Mouse (Mus musculus) CH12.LX (cell line): ENCODE data around the gene Kansl1l. TPM values are rescaled to one million over a fixed set of nuclear protein-coding genes. Genes with fewer than 3 reads are reported as not detected.

ENCODE experiments used
- DNase-seq: peaks from one replicate; pipeline ENCODE4 v3.0.0-alpha.2; 2013; ENCODE audit errors: extremely low read depth
- H3K27ac ChIP-seq: 2 replicates; pipeline ENCODE4 v1.5.1; 2012; ENCODE audit warnings: low read depth, mild to moderate bottlenecking, control low read depth, moderate library complexity; ENCODE audit not compliant: insufficient read depth
- H3K27me3 ChIP-seq: replicated peaks from 2 replicates; pipeline ENCODE3; 2012; ENCODE audit warnings: inconsistent platforms
- H3K36me3 ChIP-seq, 2 experiments: replicated peaks in 1 of 2; 2 replicates each; pipeline versions ENCODE3 to v1.6.1; 2012; ENCODE audit warnings: inconsistent platforms in 1 of 2, low read length in 1 of 2, mild to moderate bottlenecking in 1 of 2, mixed read lengths in 1 of 2, moderate library complexity in 1 of 2; ENCODE audit not compliant: control insufficient read depth in 1 of 2, insufficient read depth in 1 of 2
- H3K4me1 ChIP-seq, 2 experiments: 2 replicates each; pipeline ENCODE4 v1.6.1; 2012; ENCODE audit warnings: inconsistent platforms in 1 of 2, moderate library complexity in 1 of 2; ENCODE audit not compliant: insufficient read depth in 2 of 2, control insufficient read depth in 1 of 2
- H3K4me2 ChIP-seq: 2 replicates; pipeline ENCODE4 v1.6.1; 2012; ENCODE audit warnings: low read depth, mild to moderate bottlenecking, control low read depth; ENCODE audit not compliant: poor library complexity, insufficient read depth, severe bottlenecking
- H3K4me3 ChIP-seq, 3 experiments: fragments of 150-350 bp in 1 of 3; sonication (generic) in 1 of 3; replicated peaks in 1 of 3; 2 replicates each; pipeline versions ENCODE3 to v1.5.1; 2011 to 2012; ENCODE audit warnings: low read depth in 2 of 3, low read length in 2 of 3, mild to moderate bottlenecking in 2 of 3, moderate library complexity in 2 of 3, control low read depth in 1 of 3, improper control_type of control experiment in 1 of 3, inconsistent platforms in 1 of 3, mixed read lengths in 1 of 3; ENCODE audit not compliant: poor library complexity in 1 of 3
- H3K79me2 ChIP-seq: replicated peaks from 2 replicates; pipeline ENCODE4 v1.6.1; 2012; ENCODE audit warnings: mild to moderate bottlenecking, moderate library complexity; ENCODE audit not compliant: control insufficient read depth, poor library complexity, insufficient read depth, severe bottlenecking; ENCODE audit errors: extremely low read depth
- H3K9ac ChIP-seq: 2 replicates; pipeline ENCODE4 v1.6.1; 2012; ENCODE audit warnings: low read depth, mild to moderate bottlenecking, control low read depth, moderate library complexity; ENCODE audit not compliant: insufficient read depth
- H3K9me3 ChIP-seq: replicated peaks from 2 replicates; pipeline ENCODE3; 2012; ENCODE audit warnings: low read length, inconsistent platforms, mixed read lengths
- BHLHE40 ChIP-seq: IDR thresholded peaks from 2 replicates; pipeline ENCODE4 v1.6.1; 2011; ENCODE audit warnings: mild to moderate bottlenecking, low read depth, low read length, improper control_type of control experiment
- CHD1 ChIP-seq: IDR thresholded peaks from 2 replicates; pipeline ENCODE4 v1.6.1; 2012; ENCODE audit warnings: low read depth, low read length, improper control_type of control experiment, inconsistent platforms
- CTCF ChIP-seq, 2 experiments: IDR thresholded peaks in 1 of 2; conservative IDR thresholded peaks in 1 of 2; 2 replicates each; pipeline ENCODE4 v1.5.1; 2011 to 2012; ENCODE audit warnings: low read depth in 2 of 2, low read length in 2 of 2, improper control_type of control experiment in 1 of 2, inconsistent platforms in 1 of 2, mild to moderate bottlenecking in 1 of 2, moderate library complexity in 1 of 2
- E2F4 ChIP-seq: IDR thresholded peaks from 2 replicates; pipeline ENCODE4 v1.6.1; 2011; ENCODE audit warnings: low read depth, low read length, improper control_type of control experiment; ENCODE audit not compliant: insufficient replicate concordance
- ELF1 ChIP-seq: IDR thresholded peaks from 2 replicates; pipeline ENCODE4 v1.6.1; 2014; ENCODE audit warnings: low read depth, mild to moderate bottlenecking, inconsistent platforms, low read length, improper control_type of control experiment
- EP300 ChIP-seq: IDR thresholded peaks from 2 replicates; pipeline ENCODE4 v1.6.1; 2011; ENCODE audit warnings: low read length, improper control_type of control experiment
- ETS1 ChIP-seq: conservative IDR thresholded peaks from 2 replicates; pipeline ENCODE4 v1.6.1; 2012; ENCODE audit warnings: low read depth, mild to moderate bottlenecking, inconsistent platforms, low read length, improper control_type of control experiment, moderate library complexity
- IRF4 ChIP-seq: IDR thresholded peaks from 2 replicates; pipeline ENCODE4 v1.6.1; 2014; ENCODE audit warnings: low read depth, mild to moderate bottlenecking, inconsistent platforms, low read length, improper control_type of control experiment
- JUN ChIP-seq: IDR thresholded peaks from 2 replicates; pipeline ENCODE4 v1.6.1; 2011; ENCODE audit warnings: low read depth, mild to moderate bottlenecking, low read length, improper control_type of control experiment, moderate library complexity; ENCODE audit not compliant: insufficient read depth
- KAT2A ChIP-seq: IDR thresholded peaks from 2 replicates; pipeline ENCODE4 v1.6.1; 2012; ENCODE audit warnings: low read length, improper control_type of control experiment, inconsistent platforms; ENCODE audit not compliant: insufficient replicate concordance
- MAFK ChIP-seq: IDR thresholded peaks from 2 replicates; pipeline ENCODE4 v1.6.1; 2011; ENCODE audit warnings: low read length, improper control_type of control experiment; ENCODE audit not compliant: insufficient replicate concordance
- MAZ ChIP-seq: IDR thresholded peaks from 2 replicates; pipeline ENCODE4 v1.6.1; 2012; ENCODE audit warnings: low read depth, mild to moderate bottlenecking, inconsistent platforms, low read length, improper control_type of control experiment, moderate library complexity
- MEF2A ChIP-seq: IDR thresholded peaks from 2 replicates; pipeline ENCODE4 v1.6.1; 2014; ENCODE audit warnings: low read depth, mild to moderate bottlenecking, inconsistent platforms, low read length, improper control_type of control experiment, borderline replicate concordance
- MXI1 ChIP-seq: IDR thresholded peaks from 2 replicates; pipeline ENCODE4 v1.6.1; 2011; ENCODE audit warnings: mild to moderate bottlenecking, low read depth, low read length, improper control_type of control experiment
- POLR2A ChIP-seq: IDR thresholded peaks from 2 replicates; pipeline ENCODE4 v1.6.1; 2011; ENCODE audit warnings: low read depth, mild to moderate bottlenecking, improper control_type of control experiment, low read length
- RAD21 ChIP-seq: IDR thresholded peaks from 2 replicates; pipeline ENCODE4 v1.6.1; 2011; ENCODE audit warnings: low read depth, mild to moderate bottlenecking, low read length, improper control_type of control experiment, moderate library complexity
- RCOR1 ChIP-seq: conservative IDR thresholded peaks from 2 replicates; pipeline ENCODE4 v1.6.1; 2012; ENCODE audit warnings: low read depth, mild to moderate bottlenecking, inconsistent platforms, low read length, improper control_type of control experiment
- SIN3A ChIP-seq: IDR thresholded peaks from 2 replicates; pipeline ENCODE4 v1.6.1; 2012; ENCODE audit warnings: low read length, improper control_type of control experiment, inconsistent platforms
- SMC3 ChIP-seq: IDR thresholded peaks from 2 replicates; pipeline ENCODE4 v1.6.1; 2011; ENCODE audit warnings: low read depth, low read length, improper control_type of control experiment
- TCF12 ChIP-seq: IDR thresholded peaks from 2 replicates; pipeline ENCODE4 v1.6.1; 2014; ENCODE audit warnings: low read depth, mild to moderate bottlenecking, inconsistent platforms, low read length, improper control_type of control experiment
- UBTF ChIP-seq: IDR thresholded peaks from 2 replicates; pipeline ENCODE4 v1.6.1; 2012; ENCODE audit warnings: low read depth, mild to moderate bottlenecking, inconsistent platforms, low read length, improper control_type of control experiment, moderate library complexity
- USF2 ChIP-seq: conservative IDR thresholded peaks from 2 replicates; pipeline ENCODE4 v1.6.1; 2011; ENCODE audit warnings: low read depth, low read length, improper control_type of control experiment
- ZC3H11A ChIP-seq: IDR thresholded peaks from 2 replicates; pipeline ENCODE4 v1.6.1; 2012; ENCODE audit warnings: low read depth, mild to moderate bottlenecking, inconsistent platforms, low read length, improper control_type of control experiment
- ZMIZ1 ChIP-seq: IDR thresholded peaks from 2 replicates; pipeline ENCODE4 v1.6.1; 2012; ENCODE audit warnings: low read depth, mild to moderate bottlenecking, inconsistent platforms, low read length, improper control_type of control experiment
- dilution Hi-C: fragments of 300-500 bp; cut with MboI; formaldehyde crosslinking; loops from 2 replicates; pipeline ENCODE4 v1.14.3; 2020; ENCODE audit warnings: low sequenced_read_pairs; ENCODE audit not compliant: extremely low pct_unique_long_range_greater_than_20kb, extremely low pct_ligation_motif_present
- in situ Hi-C: fragments of 300-500 bp; cut with MboI; formaldehyde crosslinking; loops from 3 replicates; pipeline ENCODE4 v1.14.3; 2019; ENCODE audit warnings: low sequenced_read_pairs, low pct_ligation_motif_present, low pct_unique_long_range_greater_than_20kb, mixed read lengths
- polyA plus RNA-seq: library from polyadenylated mRNA; unstranded; fragments of >175 nt; gene quantifications from 2 replicates; pipeline ENCODE4 v1.2.1, GENCODE M21; 2012; ENCODE audit warnings: low read depth; ENCODE audit not compliant: insufficient read length
- total RNA-seq, 2 experiments: library from RNA; depleted of rRNA; stranded (reverse); fragments of 300-350 nt in 1 of 2; fragments of >200 nt in 1 of 2; gene quantifications; 2 replicates each; pipeline ENCODE4 v1.2.3; 2012 to 2014

Kansl1l gene
- total and polyA plus RNA-seq, 3 experiments, result 2.8 to 6.0 (median 3.5) TPM

GRCm38 (mm10) chr1:66792838-66793466 lies 24.4 kb downstream of the Kansl1l start:
- Histone ChIP-seq H3K36me3 (peaks cover 0 to 11% of the 10 kb centered on the region in 2 experiments), H3K27me3 (no peaks in the 10 kb centered on the region), H3K4me1 (peaks cover 0 to 5% of the 10 kb centered on the region in 2 experiments; a peak in 1 of 4 replicates), H3K4me2 (no peak overlapping the region), H3K79me2 (no peaks in the 10 kb centered on the region), H3K4me3 (no peak overlapping the region)
- in situ Hi-C loops (no loop called here), dilution Hi-C loops (no loop called here)
- TF ChIP-seq ETS1, result no peak
- no peak for TF ChIP-seq BHLHE40
- TF ChIP-seq RCOR1, result no peak
- no peak for TF ChIP-seq CTCF (conservative IDR thresholded peaks at IDR 0.05 in 1 of 2, IDR thresholded peaks at IDR 0.05 in 1 of 2; ENCODE audit: low read depth in 2 of 2, low read length in 2 of 2)
- TF ChIP-seq JUN, result no peak
- no peak for TF ChIP-seq UBTF
- no peak for TF ChIP-seq MXI1
- no peak for TF ChIP-seq ELF1
- TF ChIP-seq CHD1, result no peak
- TF ChIP-seq MAFK, result no peak
- TF ChIP-seq MEF2A, result no peak
- TF ChIP-seq TCF12, result no peak
- TF ChIP-seq KAT2A, result no peak
- no peak for TF ChIP-seq POLR2A
- TF ChIP-seq E2F4, result no peak
- no peak for TF ChIP-seq ZC3H11A
- no peak for TF ChIP-seq EP300
- TF ChIP-seq, all 38 proteins: peak for 0
- Histone ChIP-seq H3K27ac (no peak overlapping the region), H3K9me3 (no peaks in the 10 kb centered on the region), H3K9ac (no peak overlapping the region)
- no peak for DNase-seq

- peaks cover 0 to 12% of the 10 kb centered on the region in 2 experiments; a peak in 1 of 4 replicates for H3K4me1 ChIP-seq
- no peak overlapping the region; the same call in 1 of the 2 replicates for H3K4me2 ChIP-seq
- no peaks in the 10 kb centered on the region for H3K36me3 ChIP-seq
- H3K79me2 ChIP-seq, result no peaks in the 10 kb centered on the region
- H3K27ac ChIP-seq, result no peak overlapping the region
- no peaks in the 10 kb centered on the region for H3K9me3 ChIP-seq
- dilution Hi-C loops, result no loop called here
- H3K4me3 ChIP-seq, result no peak overlapping the region
- in situ Hi-C loops, result no loop called here
- no peak for TF ChIP-seq BHLHE40
- TF ChIP-seq RAD21, result no peak
- no peak for TF ChIP-seq TCF12
- no peak for TF ChIP-seq MEF2A
- no peak for TF ChIP-seq ZC3H11A
- no peak for TF ChIP-seq UBTF
- no peak for TF ChIP-seq SIN3A
- no peak for TF ChIP-seq ZMIZ1
- TF ChIP-seq IRF4, result no peak
- TF ChIP-seq SMC3, result no peak
- TF ChIP-seq CHD1, result no peak
- TF ChIP-seq USF2, result no peak
- no peak for TF ChIP-seq MAZ
- no peak for TF ChIP-seq MAFK
- TF ChIP-seq CTCF (conservative IDR thresholded peaks at IDR 0.05 in 1 of 2, IDR thresholded peaks at IDR 0.05 in 1 of 2; ENCODE audit: low read depth in 2 of 2, low read length in 2 of 2), result no peak
- no peak for TF ChIP-seq EP300
- TF ChIP-seq, all 38 proteins: peak for 0
- no peak overlapping the region for H3K9ac ChIP-seq
- H3K27me3 ChIP-seq, result no peaks in the 10 kb centered on the region
- no peak for DNase-seq
These were observed 35.1 kb downstream of the Kansl1l start for GRCm38 (mm10) chr1:66782296-66782695.
